Mouse (Mus musculus) gastrocnemius, adult 2 months (tissue): ENCODE results near the gene Gm5460. TPM values are rescaled to one million over a fixed set of nuclear protein-coding genes. Genes with fewer than 3 reads are reported as not detected.

Source experiments
- DNase-seq: peaks from one replicate; pipeline ENCODE4 v3.0.0; 2022
- H3K27ac ChIP-seq: fragments of 200-600 bp; 2 replicates; pipeline ENCODE4 v1.8.1; 2022; ENCODE audit warnings: mild to moderate bottlenecking
- H3K4me3 ChIP-seq: fragments of 200-600 bp; 2 replicates; pipeline ENCODE4 v1.8.1; 2022; ENCODE audit warnings: mild to moderate bottlenecking, moderate library complexity
- CTCF ChIP-seq: fragments of 200-600 bp; IDR thresholded peaks from 2 replicates; pipeline ENCODE4 v1.8.1; 2022; ENCODE audit warnings: antibody characterized with exemption, mild to moderate bottlenecking, moderate library complexity
- intact Hi-C: fragments of 180-260 bp; cut with DNase I; formaldehyde crosslinking; loops from one replicate; pipeline ENCODE4 v1.15.1; 2025
- total RNA-seq, 2 experiments: library from RNA; stranded (reverse); gene quantifications; 2 replicates each; pipeline ENCODE4 v1.2.3; 2021

Gene Gm5460
- total RNA-seq, 2 experiments from 2014 or later = not detected

DNA sequence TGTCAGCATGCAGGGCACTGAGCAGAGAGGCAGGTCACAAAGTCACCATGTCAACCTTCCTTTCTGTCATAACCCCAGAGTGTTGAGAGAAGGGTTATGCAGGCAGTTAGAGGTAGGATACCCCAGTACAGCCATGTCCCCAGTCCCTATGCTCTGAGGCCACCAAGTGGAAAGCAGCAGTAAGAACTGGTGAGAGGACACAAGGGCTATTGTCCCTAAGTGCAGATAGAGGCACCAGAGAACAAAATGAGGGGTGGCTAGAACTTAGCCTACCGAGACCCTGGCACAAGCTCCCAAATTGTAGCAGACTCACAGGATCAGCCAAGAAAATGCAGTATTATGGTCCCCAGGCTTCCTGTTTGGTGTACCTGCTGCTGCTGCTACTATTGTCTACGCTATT is 380 bp downstream of the Gm5460 start:
- DNase-seq = no peak
- no peak for TF ChIP-seq CTCF
- no peak overlapping the region for H3K27ac ChIP-seq
- intact Hi-C loops = no loop called here
- no peak overlapping the region for H3K4me3 ChIP-seq

- H3K27ac ChIP-seq = no peak overlapping the region
- intact Hi-C loops = no loop called here
- DNase-seq = no peak
- no peak overlapping the region for H3K4me3 ChIP-seq
- no peak for TF ChIP-seq CTCF
Measured at GRCm38 (mm10) chr14:34026710-34027109, 10.2 kb downstream of the Gm5460 start.

- intact Hi-C loops = no loop called here
- no peak for DNase-seq
- Histone ChIP-seq H3K27ac (no peak overlapping the region), H3K4me3 (no peak overlapping the region)
- TF ChIP-seq CTCF = no peak
Measured at GRCm38 (mm10) chr14:34033841-34034610, 17.5 kb downstream of the Gm5460 start.

DNA sequence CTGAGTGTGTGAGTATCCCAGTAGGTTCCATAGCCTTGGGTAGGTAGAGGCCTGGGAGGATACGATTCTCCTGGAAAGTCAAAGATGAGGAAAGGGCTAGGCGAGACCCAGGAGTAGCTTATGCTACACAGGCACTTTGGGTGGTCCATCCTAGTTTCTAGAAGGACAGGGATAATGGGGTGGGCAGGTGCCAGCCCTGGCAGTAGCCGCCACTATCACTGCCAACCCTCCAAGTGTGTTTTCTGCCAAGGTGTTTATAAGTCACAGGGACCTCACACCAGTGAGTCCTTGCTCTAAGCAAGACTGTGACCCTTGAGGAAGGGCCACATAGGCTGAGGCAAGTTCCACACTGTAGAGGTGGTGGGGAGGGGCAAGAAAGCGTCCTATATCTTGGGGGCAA is 24.7 kb downstream of the Gm5460 start:
- Histone ChIP-seq H3K4me3 (no peak overlapping the region), H3K27ac (no peak overlapping the region)
- TF ChIP-seq CTCF = no peak
- no peak for DNase-seq
- intact Hi-C loops = no loop called here

- no peak overlapping the region for H3K27ac ChIP-seq
- TF ChIP-seq CTCF = no peak
- DNase-seq = no peak
- intact Hi-C loops = no loop called here
- H3K4me3 ChIP-seq = no peak overlapping the region
Measured at GRCm38 (mm10) chr14:34043341-34043740, 26.8 kb downstream of the Gm5460 start.

DNA sequence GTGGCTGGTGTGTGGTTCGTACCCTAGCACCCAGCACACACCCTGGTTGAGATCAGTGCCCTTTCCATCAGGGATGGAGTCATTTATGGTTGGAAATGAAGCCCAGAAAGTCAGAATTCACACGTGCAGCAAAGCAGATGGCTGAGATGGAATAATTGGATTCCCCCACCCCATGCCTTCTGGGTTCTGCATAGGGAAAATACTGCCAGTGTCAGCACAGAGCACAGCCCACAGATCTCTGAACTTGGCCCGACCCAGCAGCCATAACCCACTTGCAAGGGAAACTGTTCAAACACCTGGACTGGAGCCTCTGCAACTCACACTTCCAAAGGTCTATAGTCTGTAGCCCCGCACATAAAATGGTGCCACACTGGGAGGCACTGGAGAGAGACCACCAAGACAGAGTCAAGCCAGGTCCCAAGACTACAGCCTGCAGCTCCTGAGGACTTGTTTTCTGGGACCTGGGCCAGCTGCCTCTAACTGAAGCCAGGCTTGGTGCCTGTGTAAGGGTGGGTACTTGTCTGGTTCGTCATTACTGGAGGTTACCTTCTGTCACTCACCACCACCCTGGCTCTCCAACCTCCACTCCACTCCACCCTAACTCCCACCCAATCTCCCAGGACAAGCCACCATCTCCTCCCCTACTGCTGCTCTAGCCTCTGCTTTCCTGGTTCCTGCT is 33.7 kb downstream of the Gm5460 start:
- intact Hi-C loops = no loop called here

DNA sequence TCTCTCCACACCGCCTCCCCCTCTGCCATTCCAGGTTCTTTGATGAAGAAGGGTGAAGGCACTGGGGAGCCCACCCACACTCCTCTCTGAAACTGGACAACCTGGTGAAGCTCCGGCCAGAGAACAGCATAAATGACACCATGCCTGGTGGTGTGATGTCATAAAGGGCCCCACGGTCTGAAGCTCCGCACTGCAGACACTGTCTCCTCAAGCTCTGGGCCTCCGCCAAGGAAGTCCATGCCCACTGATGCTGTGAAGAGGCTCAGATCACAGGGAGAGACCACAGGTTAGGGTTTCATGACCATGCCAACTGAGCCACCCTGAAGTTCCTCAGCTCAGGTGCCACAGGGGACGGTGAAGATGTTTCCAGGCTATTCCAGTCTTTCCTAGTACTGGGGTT is 36.0 kb downstream of the Gm5460 start, which contains the start of gene Antxrl:
Gene Antxrl, plus strand, starts transcription at position 192 of the 400 bp plus-strand sequence.
- intact Hi-C loops = no loop called here
- H3K27ac ChIP-seq = no peak within 1 kb of the TSS
- DNase-seq = no peak
- no peak for TF ChIP-seq CTCF
- H3K4me3 ChIP-seq = no peak within 1 kb of the TSS

More for the DNA sequence above, 33.7 kb downstream of the Gm5460 start:
- Histone ChIP-seq H3K27ac (no peak overlapping the region), H3K4me3 (no peak overlapping the region)
- TF ChIP-seq CTCF = no peak
- no peak for DNase-seq

GRCm38 (mm10) chr14:34071665-34072064 is 55.1 kb downstream of the Gm5460 start:
- intact Hi-C loops = no loop called here
- no peak overlapping the region for H3K27ac ChIP-seq
- no peak for DNase-seq
- TF ChIP-seq CTCF = no peak
- H3K4me3 ChIP-seq = no peak overlapping the region

GRCm38 (mm10) chr14:34075346-34075745 is 58.8 kb downstream of the Gm5460 start:
- DNase-seq = no peak
- intact Hi-C loops = no loop called here
- Histone ChIP-seq H3K27ac (no peak overlapping the region), H3K4me3 (no peak overlapping the region)
- no peak for TF ChIP-seq CTCF

DNA sequence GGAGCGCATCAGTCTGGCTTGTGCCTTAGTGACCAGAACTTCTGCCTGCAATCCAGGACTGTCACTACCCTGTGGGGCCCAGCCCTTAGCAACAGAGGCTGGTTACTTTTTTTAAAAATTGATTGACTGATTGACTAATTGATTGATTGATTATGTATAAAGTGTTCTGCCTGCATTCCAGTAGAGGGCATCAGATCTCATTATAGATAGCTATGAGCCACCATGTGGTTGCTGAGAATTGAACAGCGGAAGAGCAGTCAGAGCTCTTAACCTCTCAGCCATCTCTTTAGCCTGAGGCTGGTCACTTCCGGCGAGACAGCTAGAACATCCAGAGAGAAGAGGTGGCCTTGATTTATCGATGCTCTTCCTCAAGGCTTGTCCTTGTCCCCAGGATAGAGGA is 60.7 kb downstream of the Gm5460 start:
- no peak overlapping the region for H3K4me3 ChIP-seq
- intact Hi-C loops = no loop called here
- no peak for TF ChIP-seq CTCF
- DNase-seq = no peak
- no peak overlapping the region for H3K27ac ChIP-seq

GRCm38 (mm10) chr14:34078293-34078692 is 61.7 kb downstream of the Gm5460 start:
- H3K27ac ChIP-seq = no peak overlapping the region
- TF ChIP-seq CTCF = no peak
- intact Hi-C loops = no loop called here

GRCm38 (mm10) chr14:34080321-34080997 is 63.9 kb downstream of the Gm5460 start:
- DNase-seq = peak; percentile 77
- Histone ChIP-seq H3K27ac (no peak overlapping the region), H3K4me3 (no peak overlapping the region)
- intact Hi-C loops = loop anchor here (1.0 to 10.0 kb wide), 5 partner anchors 25 to 284 kb away; partner anchors contain the start of genes Gprin2 and Npy4r
- peak; percentile 85 for TF ChIP-seq CTCF

More at GRCm38 (mm10) chr14:34078293-34078692, 61.7 kb downstream of the Gm5460 start:
- no peak overlapping the region for H3K4me3 ChIP-seq
- no peak for DNase-seq

- H3K27ac ChIP-seq = peak within 1 kb of the TSS; percentile 35; the same call in 1 of the 2 replicates
- no peak within 1 kb of the TSS for H3K4me3 ChIP-seq
- peak; percentile 55 for DNase-seq
- TF ChIP-seq CTCF = no peak
- intact Hi-C loops = loop anchor here (10.0 kb wide), 2 partner anchors 119 to 279 kb away; partner anchors contain the start of gene Gprin2
Measured at GRCm38 (mm10) chr14:34085731-34086130, 69.2 kb downstream of the Gm5460 start, which contains the start of gene Anxa8. Gene Anxa8, plus strand, starts transcription at chr14:34085981.
